Mouse (Mus musculus) spleen, postnatal 10 days (tissue): ENCODE data around the gene Crk.
A peak's percentile ranks its signal among the peaks of the same experiment; 100 is the strongest.
"Not testable (repeated sequence)": the region's sequence is repeated elsewhere in the genome, so short reads cannot be mapped to it uniquely, and the experiment has no call there.

ENCODE experiments used
- DNase-seq, 2 experiments: peaks; one replicate each; pipeline ENCODE4 v3.0.0; 2021 to 2022; ENCODE audit warnings: low spot score in 2 of 2

Crk gene

DNA sequence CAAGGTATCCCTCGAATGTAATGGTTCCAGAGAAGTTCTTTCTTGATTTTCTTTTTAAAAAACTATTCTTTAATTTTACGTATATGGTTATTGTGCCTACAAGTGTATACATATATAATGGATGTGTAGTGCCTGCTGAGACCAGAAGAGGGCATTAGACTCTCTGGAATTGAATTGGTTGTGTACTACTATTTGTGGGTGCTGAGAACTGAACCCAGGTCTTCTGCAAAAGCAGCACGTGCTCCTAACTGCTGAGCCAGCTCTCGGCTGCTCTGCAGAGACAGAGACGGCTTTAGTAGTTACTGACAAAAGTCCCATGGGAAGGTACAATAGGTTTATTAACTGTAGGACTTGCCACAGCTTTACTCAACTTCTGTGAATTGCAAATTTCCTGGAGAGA lies 5.4 kb downstream of the Crk start:
- DNase-seq, result no peak

- no peak for DNase-seq
These were observed 5.9 kb downstream of the Crk start for GRCm38 (mm10) chr11:75684956-75685355.

DNA sequence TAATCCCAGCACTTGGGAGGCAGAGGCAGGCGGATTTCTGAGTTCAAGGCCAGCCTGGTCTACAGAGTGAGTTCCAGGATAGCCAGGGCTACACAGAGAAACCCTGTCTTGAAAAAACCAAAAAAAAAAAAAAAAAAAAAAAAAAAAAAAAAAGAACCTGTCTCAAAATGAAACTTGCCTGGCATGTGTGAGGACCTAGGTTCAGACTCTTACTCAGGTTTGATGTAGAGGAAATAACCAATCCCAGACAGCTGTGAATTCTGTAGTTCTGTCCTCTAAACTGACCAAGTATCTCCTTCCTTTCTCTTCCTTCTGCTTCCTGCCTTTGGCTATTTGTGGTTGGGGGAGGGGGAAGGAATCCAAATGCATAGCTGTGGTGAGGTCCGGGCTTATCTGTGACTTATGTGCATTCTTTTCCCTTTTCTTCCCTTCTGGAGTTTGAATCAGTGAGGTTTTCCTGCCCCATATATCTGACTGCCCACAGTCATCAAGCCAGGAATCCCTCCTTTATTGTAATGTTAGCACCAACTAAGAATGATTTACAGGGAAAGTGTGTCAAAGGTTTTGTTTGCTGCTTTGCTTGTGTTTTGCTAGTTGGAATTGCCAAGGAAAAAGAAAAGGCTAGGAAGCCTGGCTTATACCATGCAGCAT lies 8.4 kb downstream of the Crk start:
- DNase-seq, result no peak

GRCm38 (mm10) chr11:75688132-75688531 lies 9.1 kb downstream of the Crk start:
- DNase-seq, result no peak

GRCm38 (mm10) chr11:75689977-75690376 lies 10.9 kb downstream of the Crk start:
- DNase-seq, result no peak

DNA sequence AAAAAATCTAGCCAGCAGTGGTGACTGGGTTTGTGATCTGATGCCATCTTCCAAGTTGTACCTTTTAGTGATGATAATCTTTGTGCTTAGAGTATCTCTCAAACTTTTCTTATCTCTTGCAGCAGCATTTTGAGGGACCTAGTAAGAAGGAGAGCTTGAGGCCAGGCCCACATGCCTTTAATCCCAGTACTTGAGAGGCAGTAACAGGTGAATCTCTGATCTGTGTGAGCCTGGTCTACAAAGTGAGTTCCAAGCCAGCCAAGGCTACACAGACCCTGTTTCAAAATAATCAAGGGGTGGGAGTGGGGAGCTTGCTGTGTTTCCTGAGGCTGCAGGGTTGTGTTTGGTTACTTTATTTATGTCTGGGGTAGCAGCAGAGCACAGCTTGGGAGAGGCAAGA lies 12.0 kb downstream of the Crk start:
- no peak for DNase-seq

DNA sequence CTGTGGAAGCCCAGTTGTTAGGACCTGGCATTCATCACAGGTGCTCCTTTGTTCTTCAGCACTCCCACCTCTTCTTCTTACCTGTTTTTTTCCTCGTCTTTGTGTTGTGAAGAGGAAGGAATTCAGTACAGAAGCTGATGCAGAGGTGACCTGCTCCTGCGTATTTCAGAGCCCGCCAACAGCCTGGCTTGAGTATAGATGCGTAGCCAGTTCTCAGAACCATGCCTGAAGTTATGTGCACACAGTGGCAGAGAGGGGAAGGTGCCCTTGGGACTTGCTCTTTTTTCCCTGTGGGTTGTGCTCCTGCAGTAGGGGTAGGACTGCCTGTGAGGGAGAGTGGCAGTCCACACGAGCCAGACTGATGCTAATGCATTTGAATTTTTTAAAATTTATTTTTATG lies 14.5 kb downstream of the Crk start:
- DNase-seq, result no peak

DNA sequence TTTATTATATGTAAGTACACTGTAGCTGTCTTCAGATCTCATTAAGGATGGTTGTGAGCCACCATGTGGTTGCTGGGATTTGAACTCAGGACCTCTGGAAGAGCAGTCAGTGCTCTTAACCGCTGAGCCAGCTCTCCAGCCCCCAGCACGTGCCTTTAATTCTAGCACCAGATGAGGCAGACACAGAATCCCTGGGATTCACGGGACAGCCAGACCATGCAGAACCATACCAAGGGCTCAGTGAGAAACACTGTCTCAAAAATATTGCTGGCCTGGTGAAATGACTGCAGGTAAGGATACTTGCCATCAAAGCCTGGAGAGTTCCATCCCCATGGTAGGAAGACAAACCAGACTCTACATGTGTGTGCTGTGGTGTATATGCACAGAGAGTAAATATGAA lies 18.4 kb downstream of the Crk start:
- not testable (repeated sequence) for DNase-seq

- DNase-seq, result no peak
These were observed 21.5 kb downstream of the Crk start for GRCm38 (mm10) chr11:75700557-75700956.

DNA sequence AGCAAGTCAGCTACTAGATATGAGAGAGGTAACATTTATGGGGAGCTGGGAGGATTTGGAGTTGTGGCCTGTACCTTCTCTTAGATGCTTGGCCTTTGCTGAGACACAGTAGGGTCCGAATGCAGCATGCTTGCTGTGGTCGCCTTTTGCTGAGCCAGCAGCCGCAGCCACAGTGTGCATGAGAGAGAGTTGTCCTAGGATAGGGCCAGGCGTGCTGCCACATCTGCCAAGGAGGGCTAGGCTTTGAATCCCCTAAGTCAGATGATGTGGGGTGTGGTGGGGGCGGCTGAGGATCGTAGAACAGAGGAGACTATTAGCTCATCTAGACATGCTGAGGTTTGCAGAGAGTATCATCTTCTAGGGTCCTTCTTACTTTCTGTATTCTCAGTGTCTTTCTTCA lies 23.7 kb downstream of the Crk start:
- DNase-seq, result no peak

DNA sequence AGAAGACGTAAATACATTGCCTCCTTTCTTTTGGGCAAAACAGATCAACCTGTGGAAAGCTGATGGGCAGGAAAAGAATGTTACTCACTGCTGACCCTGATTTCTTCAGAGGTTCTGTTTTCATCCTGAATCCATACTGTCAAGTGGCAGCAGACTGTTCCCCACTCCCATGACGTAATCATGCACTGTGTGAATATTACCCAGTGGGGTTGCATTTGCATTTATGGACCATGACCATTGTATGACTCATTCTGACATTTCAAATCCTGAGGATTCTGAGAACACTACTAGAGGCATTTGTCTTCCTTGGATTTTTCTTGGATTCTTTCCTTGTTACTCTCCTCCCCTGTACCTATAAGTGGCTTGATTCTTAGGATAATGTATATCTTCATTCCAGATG lies 24.7 kb downstream of the Crk start:
- no peak for DNase-seq

DNA sequence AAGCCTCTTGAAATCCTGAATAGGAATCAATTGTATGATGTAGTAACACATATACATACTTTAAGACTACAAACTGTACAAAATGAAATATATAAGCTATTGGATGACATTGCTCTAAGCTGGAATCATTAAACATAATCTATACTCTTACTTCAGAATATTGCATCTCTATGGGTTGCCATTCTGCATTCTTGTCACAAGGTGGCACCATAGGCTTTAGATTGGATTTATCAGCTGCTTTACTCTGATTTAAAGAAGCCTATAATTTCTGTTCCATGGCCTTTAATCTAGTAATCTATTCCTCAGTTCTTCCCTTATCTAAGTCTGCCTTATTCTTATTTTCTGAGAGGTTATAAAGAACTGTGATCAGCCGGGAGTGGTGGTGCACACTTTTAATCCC lies 34.9 kb downstream of the Crk start:
- DNase-seq, result peak in 1 of 2 experiments; percentile 32

GRCm38 (mm10) chr11:75715556-75715955 lies 36.5 kb downstream of the Crk start:
- DNase-seq, result no peak

DNA sequence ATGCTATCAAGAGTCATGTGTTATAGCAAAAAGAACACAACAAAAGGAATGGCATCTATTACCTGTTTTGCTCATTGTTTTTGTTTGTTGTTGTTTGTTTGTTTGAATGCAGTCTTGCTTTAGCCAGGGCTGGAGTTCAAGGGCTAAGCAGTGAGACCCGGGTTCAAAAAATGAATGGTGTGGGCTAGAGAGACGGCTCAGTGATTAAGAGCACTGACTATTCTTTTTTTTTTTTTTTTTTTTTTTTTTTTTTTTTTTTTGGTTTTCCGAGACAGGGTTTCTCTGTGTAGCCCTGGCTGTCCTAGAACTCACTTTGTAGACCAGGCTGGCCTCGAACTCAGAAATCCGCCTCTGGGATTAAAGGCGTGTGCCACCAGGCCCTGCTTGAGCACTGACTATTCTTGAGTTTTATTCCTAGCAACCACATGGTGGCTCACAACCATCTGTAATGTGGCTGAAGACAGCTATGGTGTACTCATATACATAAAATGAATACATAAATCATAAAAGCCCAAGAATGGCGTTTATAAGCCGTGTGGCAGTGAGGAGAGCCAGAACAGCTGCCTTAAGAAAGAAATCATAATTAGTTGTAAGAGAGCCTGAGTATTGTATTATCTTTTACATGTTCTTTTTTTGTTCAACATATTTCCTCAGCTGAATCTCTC lies 37.7 kb downstream of the Crk start:
- no peak for DNase-seq

- no peak for DNase-seq
These were observed 43.3 kb downstream of the Crk start for GRCm38 (mm10) chr11:75722339-75722738.

DNA sequence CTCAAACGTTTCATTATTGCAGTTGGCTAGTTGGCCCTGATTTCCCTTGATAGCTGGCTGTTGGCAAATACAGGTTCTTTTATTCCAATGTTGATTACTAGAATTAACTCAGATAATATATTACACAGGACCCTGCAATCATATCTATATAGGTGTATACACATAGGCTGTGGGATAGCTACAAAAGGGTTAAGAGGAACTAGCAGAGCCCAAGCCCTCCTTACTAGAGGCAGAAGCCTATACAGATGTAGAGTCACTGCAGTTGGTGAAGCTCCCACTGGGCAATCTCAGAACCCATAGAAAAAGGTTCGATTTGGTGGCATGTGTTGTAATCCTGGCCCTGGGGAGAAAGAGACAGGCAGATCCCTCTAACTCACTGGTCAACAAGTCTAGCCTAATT lies 48.1 kb downstream of the Crk start:
- DNase-seq, result no peak

GRCm38 (mm10) chr11:75727659-75728058 lies 48.6 kb downstream of the Crk start:
- not testable (repeated sequence) for DNase-seq

- DNase-seq, result peak in 1 of 2 experiments; percentile 90
These were observed 53.6 kb downstream of the Crk start, which contains the start of gene Ywhae for GRCm38 (mm10) chr11:75732434-75733226. Gene Ywhae (plus strand): TSS chr11:75732869.

GRCm38 (mm10) chr11:75733227-75733940 lies 54.3 kb downstream of the Crk start:
- peak; percentile 76 to 90 for DNase-seq

DNA sequence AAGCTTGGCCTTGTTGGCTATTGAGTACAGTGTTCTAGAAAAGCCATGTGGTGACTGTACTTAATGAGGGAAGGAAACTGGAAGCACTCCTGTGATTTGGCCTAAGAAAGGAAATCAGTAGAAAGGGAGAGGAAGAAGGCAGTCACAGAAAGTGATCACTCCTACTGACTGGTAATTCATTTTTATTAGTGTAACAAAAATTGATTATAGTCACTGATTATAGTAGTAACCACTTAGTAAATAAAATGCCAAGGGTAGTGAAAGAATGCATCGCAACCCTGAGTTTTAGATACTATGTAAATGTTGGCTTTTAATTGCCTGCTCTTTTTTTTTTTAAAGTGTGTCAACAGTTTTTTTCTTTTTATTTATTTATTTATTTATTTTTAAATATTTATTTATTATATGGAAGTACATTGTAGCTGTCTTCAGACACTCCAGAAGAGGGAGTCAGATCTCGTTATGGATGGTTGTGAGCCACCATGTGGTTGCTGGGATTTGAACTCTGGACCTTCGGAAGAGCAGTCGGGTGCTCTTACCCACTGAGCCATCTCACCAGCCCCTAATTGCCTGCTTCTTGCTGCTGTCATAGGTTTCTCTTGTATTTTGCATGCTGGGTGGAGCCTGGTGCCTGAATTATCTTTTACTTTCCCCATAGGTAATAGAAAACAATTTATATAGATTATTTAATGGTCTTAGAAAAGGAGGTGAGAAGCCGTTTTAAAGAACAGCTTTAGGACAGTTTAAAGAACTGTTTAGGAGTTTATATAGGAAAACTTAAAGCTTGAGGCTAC lies 56.6 kb downstream of the Crk start:
- DNase-seq, result no peak

GRCm38 (mm10) chr11:75736978-75737377 lies 57.9 kb downstream of the Crk start:
- DNase-seq, result no peak
